Mouse (Mus musculus): Measurements from ENCODE around the gene Gm3029. TPM values are rescaled to one million over a fixed set of nuclear protein-coding genes. Genes with fewer than 3 reads are reported as not detected.
"Not testable (repeated sequence)": the region's sequence is repeated elsewhere in the genome, so short reads cannot be mapped to it uniquely, and the experiment has no call there.

The Gm3029 gene
- total RNA-seq (2021) = not detected
- not detected in 2 replicates for polyA plus RNA-seq (2012; rRNA removed)
- long read RNA-seq = 0 reads

DNA sequence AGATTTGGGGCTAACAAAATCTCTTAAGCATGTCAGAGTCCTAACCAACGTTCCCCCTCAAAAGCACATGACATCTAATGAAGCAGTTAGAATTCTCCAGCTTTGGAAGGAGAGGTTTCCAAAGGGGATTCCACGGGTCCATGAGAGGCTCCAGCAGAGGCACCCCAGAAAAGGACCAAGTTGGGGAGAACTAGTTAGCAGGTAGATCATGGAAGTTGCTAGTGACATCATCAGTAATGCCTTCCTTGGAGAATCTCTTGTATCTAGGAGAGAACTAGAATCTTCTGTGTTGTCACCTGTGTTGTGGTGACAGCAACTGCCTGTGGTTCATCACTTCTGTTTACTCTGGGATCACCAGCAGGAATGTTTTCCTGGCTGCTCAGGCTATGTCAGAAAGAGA, at the start of gene Gm3029:
Gene Gm3029, plus strand, starts transcription at position 301 of the 400 bp plus-strand sequence.
- not testable (repeated sequence) for DNase-seq

DNA sequence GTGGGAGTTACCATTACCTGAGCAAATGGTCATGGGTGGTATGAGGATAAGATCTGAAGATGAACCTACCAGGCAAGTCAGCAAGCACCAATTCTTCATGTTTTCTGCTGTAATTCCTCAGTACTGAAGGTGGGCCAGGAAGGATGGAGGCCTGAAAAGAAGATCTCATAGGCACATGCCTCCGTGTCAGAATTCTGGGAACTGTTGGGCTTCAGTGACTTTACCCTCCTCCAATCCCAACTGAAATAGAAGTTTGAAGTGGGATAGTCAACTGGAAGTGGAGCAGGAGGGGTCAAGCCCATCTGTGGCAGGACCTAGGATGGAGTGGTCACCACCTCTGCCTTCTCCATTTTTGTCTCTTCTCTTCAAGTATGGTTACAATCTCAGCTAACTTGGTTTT, 47.7 kb upstream of the Gm3029 start, which contains the start of gene Gm2916:
Gene Gm2916, plus strand, starts transcription at position 301 of the 400 bp plus-strand sequence.
- not testable (repeated sequence) for DNase-seq

DNA sequence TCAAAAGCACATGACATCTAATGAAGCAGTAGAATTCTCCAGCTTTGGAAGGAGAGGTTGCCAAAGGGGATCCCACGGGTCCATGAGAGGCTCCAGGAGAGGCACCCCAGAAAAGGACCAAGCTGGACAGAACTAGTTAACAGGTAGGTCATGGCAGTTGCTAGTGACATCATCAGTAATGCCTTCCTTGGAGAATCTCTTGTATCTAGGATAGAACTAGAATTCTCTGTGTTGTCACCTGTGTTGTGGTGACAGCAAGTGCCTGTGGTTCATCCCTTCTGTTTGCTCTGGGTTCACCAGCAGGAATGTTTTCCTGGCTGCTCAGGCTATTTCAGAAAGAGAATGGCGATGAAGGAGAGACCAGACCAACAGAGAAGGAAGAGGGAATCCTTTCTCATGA, 31.7 kb downstream of the Gm3029 start, which contains the start of gene Gm3095:
Gene Gm3095, plus strand, starts transcription at position 301 of the 400 bp plus-strand sequence.
- not testable (repeated sequence) for DNase-seq

Other genes starting within 250 kb of the Gm3029 start
- not detected for gene Gm3043, start 243.0 kb upstream of the Gm3029 start, total RNA-seq (2021)
- not detected in 2 replicates for gene Gm3043, start 243.0 kb upstream of the Gm3029 start, polyA plus RNA-seq (2012; rRNA removed)
- gene Gm3002, start 121.7 kb upstream of the Gm3029 start, total RNA-seq (2021) = under 1 TPM in 1 of 2 experiments, not detected in 1; 0.14 TPM
- gene Gm3002, start 121.7 kb upstream of the Gm3029 start, polyA plus RNA-seq (2012; rRNA removed) = not detected in 2 replicates
- gene Gm3033, start 85.5 kb upstream of the Gm3029 start, total RNA-seq (2021) = under 1 TPM in 1 of 2 experiments, not detected in 1; 0.23 TPM
- not detected in 2 replicates for gene Gm3033, start 85.5 kb upstream of the Gm3029 start, polyA plus RNA-seq (2012; rRNA removed)
- gene Gm2916, start 47.6 kb upstream of the Gm3029 start, total RNA-seq (2021) = not detected
- not detected in 2 replicates for gene Gm2916, start 47.6 kb upstream of the Gm3029 start, polyA plus RNA-seq (2012; rRNA removed)
- gene Gm3095, start 31.8 kb downstream of the Gm3029 start, total RNA-seq (2021) = not detected
- 0.08 TPM in 1 of 2 replicates, not detected in the other for gene Gm3095, start 31.8 kb downstream of the Gm3029 start, polyA plus RNA-seq (2012; rRNA removed)
- gene Gm3099, start 66.6 kb downstream of the Gm3029 start, total RNA-seq (2021) = not detected
- gene Gm3099, start 66.6 kb downstream of the Gm3029 start, polyA plus RNA-seq (2012; rRNA removed) = not detected in 2 replicates
- under 1 TPM; 0.26 to 0.38 TPM for gene Gm5796, start 92.2 kb downstream of the Gm3029 start, total RNA-seq (2021)
- not detected in 2 replicates for gene Gm5796, start 92.2 kb downstream of the Gm3029 start, polyA plus RNA-seq (2012; rRNA removed)
- gene Gm3115, start 152.4 kb downstream of the Gm3029 start, total RNA-seq (2021) = under 1 TPM in 1 of 2 experiments, not detected in 1; 0.17 TPM
- gene Gm3115, start 152.4 kb downstream of the Gm3029 start, polyA plus RNA-seq (2012; rRNA removed) = not detected in 2 replicates
- gene Gm8108, start 178.8 kb downstream of the Gm3029 start, total RNA-seq (2021) = not detected
- gene Gm8108, start 178.8 kb downstream of the Gm3029 start, polyA plus RNA-seq (2012; rRNA removed) = not detected in 2 replicates
- not detected for gene Gm3127, start 233.3 kb downstream of the Gm3029 start, total RNA-seq (2021)
- gene Gm3127, start 233.3 kb downstream of the Gm3029 start, polyA plus RNA-seq (2012; rRNA removed) = not detected in 2 replicates

Measured in adrenal gland, adult 2 months (tissue).